Mouse (Mus musculus): ENCODE results near the gene Ear6. TPM values are rescaled to one million over a fixed set of nuclear protein-coding genes. Genes with fewer than 3 reads are reported as not detected.

The Ear6 gene
- polyA plus RNA-seq, 1 experiment from 2014 or later = 0.42 TPM

DNA sequence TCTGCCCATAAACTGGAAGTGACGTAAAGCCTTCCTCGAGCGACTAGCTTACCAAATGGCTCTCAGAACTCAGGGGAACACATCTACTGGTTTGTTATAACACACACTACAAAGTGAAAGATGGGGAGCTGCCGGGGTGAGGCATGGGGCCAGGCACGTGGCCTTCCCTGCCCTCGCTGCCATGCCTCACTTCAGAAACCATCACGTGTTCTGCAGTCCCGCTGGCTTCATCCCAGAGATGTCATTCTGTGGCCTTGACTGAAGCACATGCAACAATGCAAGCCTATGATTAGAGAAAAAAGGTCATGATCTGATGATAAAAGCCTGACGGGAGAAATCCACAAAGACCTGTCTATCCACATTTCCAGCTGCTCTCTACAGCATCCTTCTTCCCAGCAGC lies 18.2 kb downstream of the Ear6 start:
- no peaks in the 10 kb centered on the region for H3K36me3 ChIP-seq
- H3K4me1 ChIP-seq = no peaks in the 10 kb centered on the region
- no peaks in the 10 kb centered on the region for H3K27me3 ChIP-seq (replicated peaks)
- no peak overlapping the region for H3K4me2 ChIP-seq
- WGBS = 81% methylated on average over 9 of the region's 9 CpGs
- H3K27ac ChIP-seq (replicated peaks) = no peak overlapping the region
- ATAC-seq (ENCODE audit: low FRiP score) = no peak
- no peak overlapping the region for H3K9ac ChIP-seq (replicated peaks)
- no peaks in the 10 kb centered on the region for H3K9me3 ChIP-seq (replicated peaks)
- H3K4me3 ChIP-seq (replicated peaks) = no peak overlapping the region

DNA sequence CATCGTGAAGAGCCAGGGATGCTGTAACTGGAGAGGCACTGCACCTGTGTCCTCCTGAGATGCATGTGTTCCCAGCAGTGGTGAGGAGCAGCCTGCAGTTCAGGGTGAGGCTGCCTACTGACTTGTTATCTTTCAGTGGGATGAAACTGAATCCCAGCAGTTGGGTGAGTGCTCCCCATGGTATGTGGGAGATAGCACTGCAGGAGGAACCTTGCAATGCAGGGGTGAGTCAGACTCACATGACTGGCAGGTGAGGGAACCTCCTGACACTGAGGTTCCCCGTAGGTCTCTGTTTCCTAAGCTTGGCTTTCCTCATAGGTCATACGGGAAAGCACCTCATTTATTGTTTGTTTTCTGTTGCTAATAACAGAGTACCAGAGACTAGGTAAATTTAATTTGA lies 24.0 kb downstream of the Ear6 start:
- ATAC-seq (ENCODE audit: low FRiP score) = no peak
- no peaks in the 10 kb centered on the region for H3K9me3 ChIP-seq (replicated peaks)
- H3K4me3 ChIP-seq (replicated peaks) = no peak overlapping the region
- 83% methylated on average over 3 of the region's 3 CpGs for WGBS
- no peak overlapping the region for H3K4me2 ChIP-seq
- H3K4me1 ChIP-seq = no peaks in the 10 kb centered on the region
- H3K36me3 ChIP-seq = no peaks in the 10 kb centered on the region
- H3K27ac ChIP-seq (replicated peaks) = no peak overlapping the region
- H3K9ac ChIP-seq (replicated peaks) = no peak overlapping the region
- H3K27me3 ChIP-seq (replicated peaks) = no peaks in the 10 kb centered on the region

DNA sequence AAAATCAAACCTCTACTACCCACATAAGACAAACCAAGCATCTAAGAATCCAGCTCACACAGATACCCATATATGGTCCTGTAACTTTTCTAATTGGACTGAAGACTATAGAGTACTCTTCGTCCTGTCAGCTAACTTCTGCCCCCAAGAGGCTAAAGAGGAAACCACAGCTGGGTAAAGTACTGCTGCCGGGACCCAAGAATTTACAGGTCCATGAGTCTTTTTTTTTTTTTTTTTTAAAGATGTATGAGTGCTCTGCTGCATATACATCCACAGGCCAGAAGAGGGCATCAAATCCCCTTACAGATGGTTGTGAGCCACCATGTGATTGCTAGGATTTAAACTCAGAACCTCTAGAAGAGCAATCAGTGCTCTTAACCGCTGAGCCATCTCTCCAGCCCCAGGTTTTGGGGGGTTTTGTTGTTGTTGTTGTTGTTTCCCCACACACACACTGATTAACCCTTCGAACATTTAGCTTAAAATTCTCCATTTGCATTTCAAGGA lies 30.1 kb downstream of the Ear6 start:
- peak; percentile 52 for ATAC-seq (ENCODE audit: low FRiP score)
- Histone ChIP-seq H3K27me3 (replicated peaks) (no peaks in the 10 kb centered on the region), H3K9ac (replicated peaks) (no peak overlapping the region; the same call in 1 of the 2 replicates), H3K4me2 (peak overlapping the region; percentile 77), H3K9me3 (replicated peaks) (no peaks in the 10 kb centered on the region), H3K4me1 (peaks cover 18% of the 10 kb centered on the region), H3K36me3 (peaks cover 20% of the 10 kb centered on the region), H3K27ac (replicated peaks) (peak overlapping the region; percentile 85), H3K4me3 (replicated peaks) (peak overlapping the region; percentile 76)
- WGBS = 2% methylated on average over 4 of the region's 4 CpGs

DNA sequence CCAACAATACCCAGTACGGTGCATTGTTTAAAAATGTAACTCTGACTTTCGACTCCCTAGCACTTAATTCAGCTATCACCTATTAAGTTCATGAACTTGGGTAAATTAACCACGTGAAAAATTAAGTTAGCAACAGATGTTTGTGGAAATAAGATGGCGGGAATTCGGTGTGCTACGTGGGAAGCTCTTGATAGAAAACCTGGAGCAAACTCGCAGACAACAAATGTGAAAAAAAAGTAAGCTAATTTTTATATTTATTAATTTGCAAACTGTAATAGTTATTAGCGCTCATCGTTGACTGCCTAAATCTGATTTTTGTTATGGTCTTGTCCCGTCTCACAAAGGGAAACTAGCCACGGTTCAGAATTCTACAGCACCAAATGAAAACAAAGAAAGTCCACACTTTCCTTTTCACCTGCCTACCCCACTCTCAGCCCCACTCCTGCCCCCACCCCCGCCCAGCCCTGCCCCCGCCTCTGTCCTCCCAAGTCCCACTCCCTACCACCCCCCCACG lies 30.6 kb downstream of the Ear6 start:
- H3K4me2 ChIP-seq = peak overlapping the region; percentile 77
- ATAC-seq (ENCODE audit: low FRiP score) = peak; percentile 60
- no peaks in the 10 kb centered on the region for H3K9me3 ChIP-seq (replicated peaks)
- peaks cover 25% of the 10 kb centered on the region for H3K36me3 ChIP-seq
- peak overlapping the region; percentile 85 for H3K27ac ChIP-seq (replicated peaks)
- H3K4me3 ChIP-seq (replicated peaks) = peak overlapping the region; percentile 76
- no peaks in the 10 kb centered on the region for H3K27me3 ChIP-seq (replicated peaks)
- H3K4me1 ChIP-seq = peaks cover 18% of the 10 kb centered on the region
- 1% methylated on average over 14 of the region's 14 CpGs for WGBS
- peak overlapping the region; percentile 32 for H3K9ac ChIP-seq (replicated peaks)

DNA sequence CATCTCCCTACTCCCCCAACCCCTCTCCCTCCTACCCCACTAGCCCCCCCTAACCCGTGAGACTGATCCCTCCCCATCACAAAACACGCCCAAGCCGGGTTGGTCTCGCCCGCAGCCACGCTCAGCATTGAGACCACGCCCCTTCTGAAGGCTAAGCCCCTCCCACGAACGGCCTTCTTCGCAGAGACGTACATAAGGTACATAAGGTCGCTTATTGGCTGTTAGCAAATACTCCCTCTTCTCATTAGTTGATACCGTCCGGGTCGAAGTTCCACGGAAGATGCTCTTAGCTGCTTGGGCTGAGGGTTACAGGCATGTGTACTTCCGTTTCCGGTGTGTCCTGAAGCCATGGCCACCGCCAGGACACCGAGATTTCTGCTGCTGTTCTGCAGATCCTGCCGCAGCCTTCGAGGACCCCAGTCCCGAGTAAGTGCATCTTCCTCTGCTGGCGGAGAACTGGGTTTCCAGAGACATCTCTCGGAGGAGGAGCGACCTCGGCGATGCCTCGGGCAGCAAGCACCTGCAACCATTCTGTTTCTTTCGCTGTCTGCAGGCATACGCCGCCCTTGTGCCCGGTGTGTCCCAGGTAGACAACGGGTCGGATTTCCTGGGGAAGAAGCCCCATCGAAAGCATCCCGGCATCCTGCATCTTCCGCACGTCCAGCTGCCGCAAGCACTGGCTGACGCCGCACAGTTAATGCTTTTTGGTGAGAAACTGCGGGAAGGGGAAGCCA lies 31.3 kb downstream of the Ear6 start, which contains the start of gene Mettl17:
Gene Mettl17, plus strand, starts transcription at position 245 of the 734 bp plus-strand sequence.
- ATAC-seq (ENCODE audit: low FRiP score) = peak; percentile 98
- peaks cover 32% of the 10 kb centered on the region for H3K36me3 ChIP-seq
- H3K4me3 ChIP-seq (replicated peaks) = peak within 1 kb of the TSS; percentile 76
- H3K4me1 ChIP-seq = peaks cover 18% of the 10 kb centered on the region
- no peaks in the 10 kb centered on the region for H3K27me3 ChIP-seq (replicated peaks)
- peak within 1 kb of the TSS; percentile 77 for H3K4me2 ChIP-seq
- H3K9ac ChIP-seq (replicated peaks) = peak within 1 kb of the TSS; percentile 73
- no peaks in the 10 kb centered on the region for H3K9me3 ChIP-seq (replicated peaks)
- under 1% methylated on average over 43 of the region's 43 CpGs for WGBS
- peak within 1 kb of the TSS; percentile 85 for H3K27ac ChIP-seq (replicated peaks)

DNA sequence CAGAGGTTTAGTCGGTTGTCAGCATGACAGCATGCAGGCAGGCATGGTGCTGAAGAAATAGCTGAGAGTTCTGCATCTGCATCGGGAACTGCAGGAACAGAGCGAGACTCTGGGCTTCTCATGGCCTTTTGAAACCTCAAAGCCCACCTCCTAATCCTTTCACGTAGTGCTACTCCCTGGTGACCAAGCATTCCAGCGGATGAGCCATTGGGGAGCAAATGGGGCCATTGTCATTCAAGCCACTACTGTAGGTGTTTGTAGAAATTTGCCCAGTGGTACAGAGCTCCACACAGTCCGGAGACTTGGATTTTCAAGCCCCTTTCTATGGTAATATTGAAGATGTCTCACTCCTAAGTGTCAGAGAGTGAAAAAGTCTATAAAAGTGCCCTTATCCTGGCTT lies 32.6 kb downstream of the Ear6 start:
- H3K9ac ChIP-seq (replicated peaks) = no peak overlapping the region
- H3K27ac ChIP-seq (replicated peaks) = no peak overlapping the region
- H3K4me3 ChIP-seq (replicated peaks) = peak overlapping the region; percentile 76
- H3K4me2 ChIP-seq = peak overlapping the region; percentile 77
- 53% methylated on average over 6 of the region's 6 CpGs for WGBS
- H3K4me1 ChIP-seq = peaks cover 18% of the 10 kb centered on the region
- no peaks in the 10 kb centered on the region for H3K27me3 ChIP-seq (replicated peaks)
- no peak for ATAC-seq (ENCODE audit: low FRiP score)
- no peaks in the 10 kb centered on the region for H3K9me3 ChIP-seq (replicated peaks)
- H3K36me3 ChIP-seq = peaks cover 44% of the 10 kb centered on the region

DNA sequence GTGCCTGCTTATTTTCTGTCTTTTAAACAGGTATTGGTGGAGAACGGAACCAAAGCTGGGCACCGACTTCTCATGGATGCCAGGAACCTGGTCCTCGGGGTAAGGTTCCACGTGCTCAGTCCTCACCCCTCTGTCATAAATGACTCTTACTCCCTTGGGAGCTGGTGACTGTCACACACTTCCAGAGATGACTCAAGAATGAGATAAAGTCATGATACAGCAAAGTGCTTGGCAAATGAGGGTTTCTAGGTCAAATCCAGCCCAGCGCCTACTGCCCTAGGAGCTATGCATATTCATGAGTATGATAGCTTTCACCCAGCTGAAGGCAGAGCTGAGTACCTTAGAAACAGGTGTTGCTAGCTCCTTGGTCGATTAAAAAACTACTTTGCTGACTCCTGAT lies 36.3 kb downstream of the Ear6 start:
- WGBS = 91% methylated on average over 6 of the region's 6 CpGs
- no peak overlapping the region for H3K4me3 ChIP-seq (replicated peaks)
- peaks cover 75% of the 10 kb centered on the region for H3K36me3 ChIP-seq
- peaks cover 18% of the 10 kb centered on the region for H3K4me1 ChIP-seq
- ATAC-seq (ENCODE audit: low FRiP score) = no peak
- no peaks in the 10 kb centered on the region for H3K27me3 ChIP-seq (replicated peaks)
- H3K4me2 ChIP-seq = no peak overlapping the region
- no peak overlapping the region for H3K27ac ChIP-seq (replicated peaks)
- no peak overlapping the region for H3K9ac ChIP-seq (replicated peaks)
- H3K9me3 ChIP-seq (replicated peaks) = no peaks in the 10 kb centered on the region

DNA sequence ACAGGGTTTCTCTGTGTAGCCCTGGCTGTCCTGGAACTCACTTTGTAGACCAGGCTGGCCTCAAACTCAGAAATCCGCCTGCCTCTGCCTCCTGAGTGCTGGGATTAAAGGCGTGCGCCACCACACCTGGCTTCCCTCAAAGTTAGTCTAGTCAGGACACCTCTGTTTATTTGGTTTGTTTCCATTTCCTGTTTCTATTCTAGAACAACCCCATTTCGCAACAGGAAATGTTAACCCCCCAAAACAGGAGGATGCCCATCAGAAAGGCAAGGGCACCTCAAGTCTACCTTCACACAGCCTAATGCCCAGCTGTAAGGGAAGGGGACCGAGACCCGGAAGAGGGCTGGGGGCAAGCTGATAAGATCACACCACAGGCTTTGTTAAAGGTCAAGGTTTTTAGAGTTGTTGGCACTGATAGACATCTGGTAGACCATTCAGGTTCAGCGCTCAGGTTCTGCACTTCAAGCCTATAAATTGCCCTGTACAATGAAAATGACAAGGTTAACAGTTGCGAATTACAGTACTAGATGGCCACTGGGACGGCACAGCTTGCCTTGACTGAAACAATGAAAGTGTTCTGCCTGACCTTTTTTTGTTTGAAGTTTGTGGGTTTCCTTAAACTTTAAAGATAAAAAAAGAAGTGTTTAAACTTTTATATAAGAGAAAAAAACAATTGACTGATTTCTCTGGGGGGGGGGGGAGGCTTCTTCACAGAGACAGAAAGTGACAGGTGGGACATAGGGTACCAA lies 38.9 kb downstream of the Ear6 start, which contains the start of gene Slc39a2:
Gene Slc39a2, plus strand, starts transcription at position 699 of the 749 bp plus-strand sequence.
- Histone ChIP-seq H3K36me3 (peaks cover 79% of the 10 kb centered on the region), H3K9me3 (replicated peaks) (no peaks in the 10 kb centered on the region), H3K4me1 (no peaks in the 10 kb centered on the region), H3K4me3 (replicated peaks) (no peak within 1 kb of the TSS), H3K27me3 (replicated peaks) (no peaks in the 10 kb centered on the region), H3K9ac (replicated peaks) (no peak within 1 kb of the TSS), H3K4me2 (no peak within 1 kb of the TSS), H3K27ac (replicated peaks) (no peak within 1 kb of the TSS)
- 92% methylated on average over 9 of the region's 9 CpGs for WGBS
- no peak for ATAC-seq (ENCODE audit: low FRiP score)

DNA sequence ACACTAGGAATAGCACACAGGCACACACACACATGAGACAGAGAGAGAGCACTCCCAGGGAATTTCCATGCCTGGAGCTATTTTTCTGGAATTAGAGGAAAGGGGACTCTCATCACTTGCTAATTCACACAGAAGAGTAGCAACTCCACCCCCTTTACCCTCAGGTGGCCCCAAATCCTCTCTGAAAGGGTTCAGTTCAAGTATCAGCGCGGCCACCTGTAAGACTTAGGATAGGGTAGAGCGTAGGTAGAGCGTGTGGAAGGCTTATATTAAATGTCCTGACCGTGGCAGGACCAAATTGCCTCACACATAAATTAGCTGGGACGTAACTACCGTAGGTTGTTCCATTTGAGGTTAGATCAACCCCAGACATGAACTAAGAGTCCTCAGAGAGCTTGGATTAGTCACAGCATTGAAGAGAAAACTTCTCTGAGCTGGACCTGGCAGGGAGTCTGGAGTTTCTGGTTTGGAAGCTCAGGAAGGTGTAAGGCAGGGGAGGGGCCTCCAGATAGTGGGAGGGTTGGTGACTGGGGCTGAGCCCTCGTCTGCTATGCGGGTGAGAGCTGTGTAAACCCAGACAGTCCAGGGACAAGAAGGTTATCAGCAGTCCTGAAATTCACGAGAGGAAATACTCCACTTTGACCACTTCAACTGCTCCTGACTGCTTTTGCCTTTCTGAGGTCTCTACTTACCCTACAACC lies 39.7 kb downstream of the Ear6 start:
- ATAC-seq (ENCODE audit: low FRiP score) = peak; percentile 27; the same call in 1 of the 2 replicates
- H3K4me3 ChIP-seq (replicated peaks) = no peak overlapping the region
- no peak overlapping the region for H3K4me2 ChIP-seq
- H3K27me3 ChIP-seq (replicated peaks) = no peaks in the 10 kb centered on the region
- peaks cover 71% of the 10 kb centered on the region for H3K36me3 ChIP-seq
- H3K9me3 ChIP-seq (replicated peaks) = no peaks in the 10 kb centered on the region
- H3K9ac ChIP-seq (replicated peaks) = no peak overlapping the region
- H3K4me1 ChIP-seq = no peaks in the 10 kb centered on the region
- WGBS = 44% methylated on average over 10 of the region's 10 CpGs
- no peak overlapping the region for H3K27ac ChIP-seq (replicated peaks)

DNA sequence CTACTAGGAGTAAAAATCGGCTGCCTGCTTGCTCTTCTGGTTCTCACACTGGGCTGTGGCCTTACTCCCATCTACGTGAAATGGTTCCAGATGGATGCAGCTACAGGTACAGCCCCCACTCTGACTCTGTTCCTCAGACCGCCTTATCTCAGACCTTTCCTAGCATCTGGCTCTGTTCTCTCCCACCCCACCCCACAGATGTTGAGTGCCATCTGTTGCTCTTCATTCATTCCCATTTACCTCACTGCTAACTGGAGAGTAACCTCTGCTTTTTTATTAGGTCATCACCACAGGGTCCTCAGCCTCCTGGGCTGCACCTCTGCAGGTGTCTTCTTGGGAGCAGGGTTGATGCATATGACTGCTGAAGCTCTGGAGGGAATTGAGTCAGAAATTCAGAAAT lies 40.3 kb downstream of the Ear6 start:
- peaks cover 65% of the 10 kb centered on the region for H3K36me3 ChIP-seq
- WGBS = 70% methylated on average over 3 of the region's 3 CpGs
- no peaks in the 10 kb centered on the region for H3K4me1 ChIP-seq
- 0 out of 2 replicates have a peak, but pooled peaks have one; percentile 40 for ATAC-seq (ENCODE audit: low FRiP score)
- H3K9ac ChIP-seq (replicated peaks) = no peak overlapping the region
- no peaks in the 10 kb centered on the region for H3K9me3 ChIP-seq (replicated peaks)
- no peak overlapping the region for H3K27ac ChIP-seq (replicated peaks)
- H3K4me3 ChIP-seq (replicated peaks) = no peak overlapping the region
- H3K27me3 ChIP-seq (replicated peaks) = no peaks in the 10 kb centered on the region
- H3K4me2 ChIP-seq = no peak overlapping the region

DNA sequence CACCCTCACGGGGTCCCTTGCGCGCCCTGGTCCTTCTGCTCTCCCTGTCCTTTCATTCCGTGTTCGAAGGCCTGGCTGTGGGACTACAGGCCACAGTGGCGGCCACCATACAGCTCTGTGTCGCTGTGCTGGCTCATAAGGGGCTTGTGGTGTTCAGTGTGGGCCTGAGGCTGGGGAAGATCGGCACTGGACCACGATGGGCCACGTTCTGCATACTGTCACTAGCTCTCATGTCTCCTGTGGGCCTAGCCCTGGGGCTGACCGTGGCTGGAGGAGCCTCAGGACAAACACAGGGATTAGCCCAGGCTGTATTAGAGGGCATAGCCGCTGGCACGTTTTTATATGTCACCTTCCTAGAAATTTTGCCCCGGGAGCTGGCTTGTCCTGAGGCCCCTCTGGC lies 41.6 kb downstream of the Ear6 start:
- H3K4me2 ChIP-seq = no peak overlapping the region
- H3K4me3 ChIP-seq (replicated peaks) = no peak overlapping the region
- H3K27ac ChIP-seq (replicated peaks) = no peak overlapping the region
- no peak for ATAC-seq (ENCODE audit: low FRiP score)
- no peaks in the 10 kb centered on the region for H3K27me3 ChIP-seq (replicated peaks)
- H3K36me3 ChIP-seq = peaks cover 53% of the 10 kb centered on the region
- no peaks in the 10 kb centered on the region for H3K4me1 ChIP-seq
- WGBS = 87% methylated on average over 14 of the region's 14 CpGs
- no peaks in the 10 kb centered on the region for H3K9me3 ChIP-seq (replicated peaks)
- H3K9ac ChIP-seq (replicated peaks) = no peak overlapping the region
